Mouse (Mus musculus) ES-Bruce4 (cell line): ENCODE data around the gene Osmr.

ENCODE experiments used
- CTCF ChIP-seq: IDR thresholded peaks from one replicate; pipeline ENCODE4 v1.8.1; 2011; ENCODE audit warnings: low read depth, low read length
- EP300 ChIP-seq: IDR thresholded peaks from 2 replicates; pipeline ENCODE4 v1.6.1; 2011; ENCODE audit warnings: low read depth, low read length; ENCODE audit not compliant: insufficient read depth

- TF ChIP-seq CTCF = peak; percentile 69
- TF ChIP-seq EP300 = no peak
These were observed 7.4 kb upstream of the Osmr start for GRCm38 (mm10) chr15:6882180-6882579.
